7 mouse cellular contexts compared by ENCODE assay signal in the genomic region with DNA sequence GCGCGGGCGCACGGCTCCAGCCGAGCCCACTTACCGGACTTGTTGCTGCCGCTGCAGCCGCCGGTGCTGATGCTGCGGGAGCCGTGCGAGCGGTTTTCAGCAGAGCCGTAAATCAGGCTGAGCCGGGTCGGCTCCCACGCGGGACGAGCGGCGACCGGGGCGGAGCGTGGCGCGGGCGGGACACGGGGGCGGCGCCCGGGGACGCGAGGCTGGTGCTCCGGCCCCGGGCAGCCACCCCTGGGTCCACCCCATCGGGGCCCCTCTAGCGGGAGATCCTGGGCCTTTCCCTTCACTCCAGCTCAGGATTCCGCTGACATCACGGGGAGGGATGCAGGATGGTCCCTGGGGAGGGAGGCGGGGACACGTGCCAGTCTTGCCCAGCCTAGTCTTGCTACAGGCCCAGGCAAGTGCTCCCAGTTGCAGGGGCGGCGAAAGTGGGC. TPM values are rescaled to one million over a fixed set of nuclear protein-coding genes. Genes with fewer than 3 reads are reported as not detected.
DNase-seq lines count a peak whose midpoint lies in the region; ATAC-seq and TF ChIP-seq lines count a peak whose summit lies in the region.

A gene (minus strand): TSS at position 326 of the 440 bp plus-strand sequence.

- H3K4me3 ChIP-seq in embryonic facial prominence, embryonic 11.5 days (ENCODE audit: low read depth, low read length), result peak within 1 kb of the TSS; percentile 73
- peak within 1 kb of the TSS; percentile 56 for H3K4me3 ChIP-seq in intestine, postnatal 0 days (ENCODE audit: low read depth, low read length)
- H3K4me3 ChIP-seq in midbrain, embryonic 11.5 days (ENCODE audit: low read depth, low read length), result peak within 1 kb of the TSS; percentile 45

- no peaks in the 10 kb centered on the region for H3K4me1 ChIP-seq in embryonic facial prominence, embryonic 11.5 days (ENCODE audit: control insufficient read depth, insufficient read depth, low read length)
- no peaks in the 10 kb centered on the region for H3K4me1 ChIP-seq in intestine, postnatal 0 days (replicated peaks; ENCODE audit: control insufficient read depth, insufficient read depth, low read length)
- H3K4me1 ChIP-seq in midbrain, embryonic 11.5 days (ENCODE audit: control insufficient read depth, insufficient read depth, low read length), result no peaks in the 10 kb centered on the region; the same call in 1 of the 2 replicates

- peak; percentile 63 for DNase-seq in adrenal gland, postnatal 25 days
- peak; percentile 84 for DNase-seq in embryonic facial prominence, embryonic 11.5 days (ENCODE audit: low spot score)
- peak; percentile 97 for DNase-seq in heart, adult 11 months
- peak; percentile 95 for DNase-seq in left cerebral cortex, postnatal 4 days
- DNase-seq in midbrain, embryonic 11.5 days (ENCODE audit: low spot score, missing footprints), result peak; percentile 92
- DNase-seq in skeletal muscle tissue, adult 2 months (ENCODE audit: low read depth, low spot score), result peak; percentile 26

- 1% methylated on average over 42 of the region's 43 CpGs for WGBS in embryonic facial prominence, embryonic 11.5 days
- under 1% methylated on average over 43 of the region's 43 CpGs for WGBS in intestine, postnatal 0 days
- WGBS in midbrain, embryonic 11.5 days, result 0% methylated on average over 43 of the region's 43 CpGs

- no peaks in the 10 kb centered on the region for H3K9me3 ChIP-seq in embryonic facial prominence, embryonic 11.5 days (replicated peaks; ENCODE audit: control insufficient read depth, low read length)
- no peaks in the 10 kb centered on the region for H3K9me3 ChIP-seq in intestine, postnatal 0 days (ENCODE audit: control insufficient read depth)
- peaks cover 2% of the 10 kb centered on the region; the same call in 1 of the 2 replicates for H3K9me3 ChIP-seq in midbrain, embryonic 11.5 days (ENCODE audit: control insufficient read depth, low read length)

- H3K36me3 ChIP-seq in embryonic facial prominence, embryonic 11.5 days (replicated peaks; ENCODE audit: control insufficient read depth, insufficient read depth, low read depth, low read length), result no peaks in the 10 kb centered on the region
- no peaks in the 10 kb centered on the region for H3K36me3 ChIP-seq in intestine, postnatal 0 days (ENCODE audit: control insufficient read depth, insufficient read depth)
- no peaks in the 10 kb centered on the region for H3K36me3 ChIP-seq in midbrain, embryonic 11.5 days (ENCODE audit: control insufficient read depth, insufficient read depth, low read length)

- TF ChIP-seq CTCF in intestine, postnatal 0 days (IDR thresholded peaks at IDR 0.05; ENCODE audit: low read depth), result 0 out of 2 replicates have a peak, but pooled peaks have one; percentile 2

- H3K27ac ChIP-seq in embryonic facial prominence, embryonic 11.5 days (replicated peaks; ENCODE audit: low read depth, low read length), result no peak within 1 kb of the TSS
- no peak within 1 kb of the TSS for H3K27ac ChIP-seq in intestine, postnatal 0 days (ENCODE audit: low read depth, low read length)
- no peak within 1 kb of the TSS for H3K27ac ChIP-seq in midbrain, embryonic 11.5 days (ENCODE audit: low read depth, low read length)

- peak within 1 kb of the TSS; percentile 98 for H3K4me2 ChIP-seq in embryonic facial prominence, embryonic 11.5 days (ENCODE audit: low read depth, low read length)
- peak within 1 kb of the TSS; percentile 95 for H3K4me2 ChIP-seq in intestine, postnatal 0 days (replicated peaks; ENCODE audit: low read depth)
- peak within 1 kb of the TSS; percentile 68 for H3K4me2 ChIP-seq in midbrain, embryonic 11.5 days

- no peaks in the 10 kb centered on the region for H3K27me3 ChIP-seq in embryonic facial prominence, embryonic 11.5 days (ENCODE audit: control insufficient read depth, insufficient read depth, low read length)
- peaks cover 7% of the 10 kb centered on the region; the same call in 1 of the 2 replicates for H3K27me3 ChIP-seq in intestine, postnatal 0 days (replicated peaks; ENCODE audit: control insufficient read depth, insufficient read depth, low read length)
- H3K27me3 ChIP-seq in midbrain, embryonic 11.5 days (ENCODE audit: control insufficient read depth, insufficient read depth, low read length), result peaks cover 36% of the 10 kb centered on the region

- H3K9ac ChIP-seq in embryonic facial prominence, embryonic 11.5 days (replicated peaks; ENCODE audit: low read length), result peak within 1 kb of the TSS; percentile 75
- peak within 1 kb of the TSS; percentile 40 for H3K9ac ChIP-seq in intestine, postnatal 0 days (ENCODE audit: low read depth, low read length)
- peak within 1 kb of the TSS; percentile 50 for H3K9ac ChIP-seq in midbrain, embryonic 11.5 days (ENCODE audit: low read length)

- ATAC-seq in embryonic facial prominence, embryonic 11.5 days (replicated peaks; ENCODE audit: insufficient number of reproducible peaks, low FRiP score, low TSS enrichment, low read depth), result peak; percentile 89
- ATAC-seq in intestine, postnatal 0 days, result 0 out of 2 replicates have a peak, but pooled peaks have one; percentile 41
- peak; percentile 93 for ATAC-seq in midbrain, embryonic 11.5 days (ENCODE audit: low FRiP score)

- intact Hi-C loops in left cerebral cortex, postnatal 4 days (cut with DNase I), result no loop called here

RNA-seq across cellular contexts. Expression of the gene that starts here (rescaled TPM):
- 2.0 and 2.1 TPM in 2 replicates for total RNA-seq in adrenal gland, postnatal 25 days (2021)
- 1.5 and 2.6 TPM in 2 replicates for polyA plus RNA-seq in embryonic facial prominence, embryonic 11.5 days (2014; fragmentation: Nextera tagmentation; extraction: Ambion mirVana)
- 0.47 TPM in 2 replicates for polyA plus RNA-seq in intestine, postnatal 0 days (2015; fragmentation: Nextera tagmentation; extraction: Ambion mirVana)
- total RNA-seq in left cerebral cortex, postnatal 4 days (2021), result 10 to 100 TPM; 41.9 to 44.5 TPM
- 1.8 and 2.1 TPM in 2 replicates for polyA plus RNA-seq in midbrain, embryonic 11.5 days (2014; fragmentation: Nextera tagmentation; extraction: Ambion mirVana)

Comparison
In these comparisons a context has a peak if more than half of its experiments do, and no peak if none do; other contexts are left out.
1. RNA of the gene that starts here (total RNA-seq): 41.9 to 44.5 TPM in left cerebral cortex, postnatal 4 days; 2.0 to 2.1 TPM in adrenal gland, postnatal 25 days; every median in the first group is over 10 times any median in the second.
2. Peak in ATAC-seq, H3K4me3 ChIP-seq, H3K9ac ChIP-seq and H3K4me2 ChIP-seq in intestine, postnatal 0 days; RNA of the gene not detected or under 1 TPM.
3. DNase-seq: peak in every context shown above with its lines; median percentile 97 in heart, adult 11 months; 95 in left cerebral cortex, postnatal 4 days; 92 in midbrain, embryonic 11.5 days; 84 in embryonic facial prominence, embryonic 11.5 days; 63 in adrenal gland, postnatal 25 days; 26 in skeletal muscle tissue, adult 2 months.
4. ATAC-seq: peak in every context shown above with its lines; median percentile 93 in midbrain, embryonic 11.5 days; 89 in embryonic facial prominence, embryonic 11.5 days; 41 in intestine, postnatal 0 days.
5. Peak in every context shown above with its lines, with median percentiles within 50 percentile points of each other: H3K4me2 ChIP-seq, H3K4me3 ChIP-seq and H3K9ac ChIP-seq.